Mouse (Mus musculus) embryonic facial prominence, embryonic 10.5 days (tissue): Measurements from ENCODE around the gene Loxl3. TPM values are rescaled to one million over a fixed set of nuclear protein-coding genes. Genes with fewer than 3 reads are reported as not detected.
A peak's percentile ranks its signal among the peaks of the same experiment; 100 is the strongest.

ENCODE experiments used
- DNase-seq: peaks from one replicate; pipeline ENCODE4 v3.0.0-alpha.2; 2017; ENCODE audit warnings: low spot score
- H3K27ac ChIP-seq: fragments of 300-500 bp; sonication (generic); replicated peaks from 2 replicates; pipeline ENCODE4 v1.5.1; 2016; ENCODE audit warnings: mild to moderate bottlenecking
- H3K27me3 ChIP-seq: fragments of 300-500 bp; sonication (generic); replicated peaks from 2 replicates; pipeline ENCODE4 v1.6.1; 2016; ENCODE audit warnings: low read depth, mild to moderate bottlenecking; ENCODE audit not compliant: poor library complexity, severe bottlenecking
- H3K36me3 ChIP-seq: fragments of 300-500 bp; sonication (generic); replicated peaks from 2 replicates; pipeline ENCODE4 v1.6.1; 2016; ENCODE audit warnings: mild to moderate bottlenecking, moderate library complexity
- H3K4me1 ChIP-seq: fragments of 300-500 bp; sonication (generic); 2 replicates; pipeline ENCODE4 v1.6.1; 2016
- H3K4me3 ChIP-seq: fragments of 300-500 bp; sonication (generic); 2 replicates; pipeline ENCODE4 v1.5.1; 2016; ENCODE audit warnings: mild to moderate bottlenecking, moderate library complexity
- H3K9me3 ChIP-seq: fragments of 300-500 bp; sonication (generic); 2 replicates; pipeline ENCODE4 v1.6.1; 2016; ENCODE audit warnings: mild to moderate bottlenecking
- WGBS: fragments of 180-500 bp; shearing (Covaris S2); methylation state at CpG from one replicate; pipeline ENCODE4 v1.1.7; 2016; 5-methylcytosine and 5-hydroxymethylcytosine counted together
- polyA plus RNA-seq: library from polyadenylated mRNA; unstranded; fragments of >200 nt; fragmentation: Nextera tagmentation; extraction: Ambion mirVana; gene quantifications from 2 replicates; pipeline ENCODE4 v1.2.1, GENCODE M21; 2016

The Loxl3 gene
- polyA plus RNA-seq, 1 experiment from 2014 or later: 11.4 TPM

GRCm38 (mm10) chr6:83005444-83006011, 28.4 kb upstream of the Loxl3 start:
- DNase-seq: no peak
- H3K4me1 ChIP-seq: peaks cover 20% of the 10 kb centered on the region
- H3K27ac ChIP-seq: peak overlapping the region; percentile 59
- H3K4me3 ChIP-seq: no peak overlapping the region
- 83% methylated on average over 10 of the region's 10 CpGs for WGBS
- H3K36me3 ChIP-seq: no peaks in the 10 kb centered on the region
- H3K27me3 ChIP-seq: no peaks in the 10 kb centered on the region
- H3K9me3 ChIP-seq: no peaks in the 10 kb centered on the region

GRCm38 (mm10) chr6:83006114-83006513, 27.9 kb upstream of the Loxl3 start:
- DNase-seq: no peak
- H3K9me3 ChIP-seq: no peaks in the 10 kb centered on the region
- H3K27ac ChIP-seq: no peak overlapping the region
- 90% methylated on average over 6 of the region's 6 CpGs for WGBS
- H3K4me3 ChIP-seq: no peak overlapping the region
- H3K4me1 ChIP-seq: peaks cover 21% of the 10 kb centered on the region
- no peaks in the 10 kb centered on the region for H3K36me3 ChIP-seq
- no peaks in the 10 kb centered on the region for H3K27me3 ChIP-seq

- Histone ChIP-seq H3K27ac (no peak overlapping the region), H3K27me3 (no peaks in the 10 kb centered on the region), H3K36me3 (no peaks in the 10 kb centered on the region), H3K9me3 (no peaks in the 10 kb centered on the region), H3K4me3 (no peak overlapping the region), H3K4me1 (peaks cover 29% of the 10 kb centered on the region)
- WGBS: 65% methylated on average over 3 of the region's 3 CpGs
- no peak for DNase-seq
Observed at GRCm38 (mm10) chr6:83008659-83009058, 25.3 kb upstream of the Loxl3 start.

GRCm38 (mm10) chr6:83010010-83010409, 24.0 kb upstream of the Loxl3 start:
- 68% methylated on average over 7 of the region's 7 CpGs for WGBS

GRCm38 (mm10) chr6:83011255-83011654, 22.7 kb upstream of the Loxl3 start:
- DNase-seq: no peak
- H3K36me3 ChIP-seq: no peaks in the 10 kb centered on the region
- no peak overlapping the region for H3K27ac ChIP-seq
- 85% methylated on average over 7 of the region's 7 CpGs for WGBS
- no peaks in the 10 kb centered on the region for H3K27me3 ChIP-seq
- H3K4me1 ChIP-seq: peaks cover 17% of the 10 kb centered on the region; the same call in 1 of the 2 replicates
- no peak overlapping the region for H3K4me3 ChIP-seq
- no peaks in the 10 kb centered on the region for H3K9me3 ChIP-seq

More at GRCm38 (mm10) chr6:83010010-83010409, 24.0 kb upstream of the Loxl3 start:
- peaks cover 22% of the 10 kb centered on the region for H3K4me1 ChIP-seq
- H3K9me3 ChIP-seq: no peaks in the 10 kb centered on the region
- H3K27me3 ChIP-seq: no peaks in the 10 kb centered on the region
- no peak for DNase-seq
- H3K4me3 ChIP-seq: no peak overlapping the region
- H3K27ac ChIP-seq: no peak overlapping the region
- no peaks in the 10 kb centered on the region for H3K36me3 ChIP-seq

- Histone ChIP-seq H3K4me1 (peaks cover 17% of the 10 kb centered on the region; the same call in 1 of the 2 replicates), H3K27ac (no peak overlapping the region), H3K4me3 (no peak overlapping the region), H3K9me3 (no peaks in the 10 kb centered on the region), H3K27me3 (no peaks in the 10 kb centered on the region), H3K36me3 (no peaks in the 10 kb centered on the region)
- no peak for DNase-seq
- 82% methylated on average over 6 of the region's 6 CpGs for WGBS
Observed at GRCm38 (mm10) chr6:83011756-83012155, 22.2 kb upstream of the Loxl3 start.

GRCm38 (mm10) chr6:83013444-83013843, 20.5 kb upstream of the Loxl3 start:
- 0 out of 2 replicates have a peak, but pooled peaks cover 1% of the 10 kb centered on the region for H3K9me3 ChIP-seq
- peaks cover 17% of the 10 kb centered on the region; the same call in 1 of the 2 replicates for H3K4me1 ChIP-seq
- 85% methylated on average over 5 of the region's 5 CpGs for WGBS
- no peaks in the 10 kb centered on the region for H3K27me3 ChIP-seq
- H3K36me3 ChIP-seq: no peaks in the 10 kb centered on the region
- H3K4me3 ChIP-seq: no peak overlapping the region
- no peak for DNase-seq
- H3K27ac ChIP-seq: no peak overlapping the region

GRCm38 (mm10) chr6:83014482-83015466, 19.2 kb upstream of the Loxl3 start:
- Histone ChIP-seq H3K27me3 (no peaks in the 10 kb centered on the region), H3K9me3 (0 out of 2 replicates have a peak, but pooled peaks cover 2% of the 10 kb centered on the region), H3K4me3 (no peak overlapping the region), H3K4me1 (peaks cover 16% of the 10 kb centered on the region; the same call in 1 of the 2 replicates), H3K36me3 (no peaks in the 10 kb centered on the region), H3K27ac (no peak overlapping the region)
- WGBS: 76% methylated on average over 12 of the region's 12 CpGs
- DNase-seq: no peak

- H3K27me3 ChIP-seq: no peaks in the 10 kb centered on the region
- WGBS: 89% methylated on average over 2 of the region's 2 CpGs
- H3K27ac ChIP-seq: no peak overlapping the region
- no peak overlapping the region for H3K4me3 ChIP-seq
- no peak for DNase-seq
- 0 out of 2 replicates have a peak, but pooled peaks cover 2% of the 10 kb centered on the region for H3K9me3 ChIP-seq
- H3K36me3 ChIP-seq: no peaks in the 10 kb centered on the region
- peaks cover 8% of the 10 kb centered on the region; the same call in 1 of the 2 replicates for H3K4me1 ChIP-seq
Observed at GRCm38 (mm10) chr6:83015749-83016148, 18.2 kb upstream of the Loxl3 start.

- Histone ChIP-seq H3K4me3 (no peak overlapping the region), H3K27ac (no peak overlapping the region), H3K36me3 (no peaks in the 10 kb centered on the region), H3K9me3 (0 out of 2 replicates have a peak, but pooled peaks cover 2% of the 10 kb centered on the region), H3K4me1 (peaks cover 8% of the 10 kb centered on the region; the same call in 1 of the 2 replicates), H3K27me3 (0 out of 2 replicates have a peak, but pooled peaks cover 5% of the 10 kb centered on the region)
- DNase-seq: no peak
- 56% methylated on average over 3 of the region's 3 CpGs for WGBS
Observed at GRCm38 (mm10) chr6:83017190-83017589, 16.8 kb upstream of the Loxl3 start.

- 0 out of 2 replicates have a peak, but pooled peaks cover 2% of the 10 kb centered on the region for H3K9me3 ChIP-seq
- 0 out of 2 replicates have a peak, but pooled peaks cover 5% of the 10 kb centered on the region for H3K27me3 ChIP-seq
- no peak overlapping the region for H3K27ac ChIP-seq
- no peaks in the 10 kb centered on the region for H3K4me1 ChIP-seq
- H3K4me3 ChIP-seq: no peak overlapping the region
- H3K36me3 ChIP-seq: no peaks in the 10 kb centered on the region
- 71% methylated on average over 3 of the region's 3 CpGs for WGBS
- DNase-seq: no peak
Observed at GRCm38 (mm10) chr6:83019044-83019443, 14.9 kb upstream of the Loxl3 start.

- 90% methylated on average over 6 of the region's 6 CpGs for WGBS
- no peak for DNase-seq
- Histone ChIP-seq H3K4me1 (no peaks in the 10 kb centered on the region), H3K36me3 (no peaks in the 10 kb centered on the region), H3K27me3 (0 out of 2 replicates have a peak, but pooled peaks cover 5% of the 10 kb centered on the region), H3K27ac (no peak overlapping the region), H3K4me3 (no peak overlapping the region), H3K9me3 (0 out of 2 replicates have a peak, but pooled peaks cover 2% of the 10 kb centered on the region)
Observed at GRCm38 (mm10) chr6:83020121-83020520, 13.9 kb upstream of the Loxl3 start.
